Mouse (Mus musculus) gastrocnemius, adult 2 months (tissue): ENCODE measurements around the gene Gm20715. TPM values are rescaled to one million over a fixed set of nuclear protein-coding genes. Genes with fewer than 3 reads are reported as not detected.

ENCODE experiments used
- DNase-seq: peaks from one replicate; pipeline ENCODE4 v3.0.0; 2022
- H3K27ac ChIP-seq: fragments of 200-600 bp; 2 replicates; pipeline ENCODE4 v1.8.1; 2022; ENCODE audit warnings: mild to moderate bottlenecking
- H3K4me3 ChIP-seq: fragments of 200-600 bp; 2 replicates; pipeline ENCODE4 v1.8.1; 2022; ENCODE audit warnings: mild to moderate bottlenecking, moderate library complexity
- CTCF ChIP-seq: fragments of 200-600 bp; IDR thresholded peaks from 2 replicates; pipeline ENCODE4 v1.8.1; 2022; ENCODE audit warnings: antibody characterized with exemption, mild to moderate bottlenecking, moderate library complexity
- intact Hi-C: fragments of 180-260 bp; cut with DNase I; formaldehyde crosslinking; loops from one replicate; pipeline ENCODE4 v1.15.1; 2025
- total RNA-seq, 2 experiments: library from RNA; stranded (reverse); gene quantifications; 2 replicates each; pipeline ENCODE4 v1.2.3; 2021

Gm20715 gene
- total RNA-seq, 2 experiments from 2014 or later: not detected

GRCm38 (mm10) chr7:6384011-6384410 lies 26.1 kb upstream of the Gm20715 start:
- peak overlapping the region; percentile 79 for H3K4me3 ChIP-seq
- no peak for DNase-seq
- TF ChIP-seq CTCF: no peak
- H3K27ac ChIP-seq: no peak overlapping the region
- intact Hi-C loops: no loop called here

DNA sequence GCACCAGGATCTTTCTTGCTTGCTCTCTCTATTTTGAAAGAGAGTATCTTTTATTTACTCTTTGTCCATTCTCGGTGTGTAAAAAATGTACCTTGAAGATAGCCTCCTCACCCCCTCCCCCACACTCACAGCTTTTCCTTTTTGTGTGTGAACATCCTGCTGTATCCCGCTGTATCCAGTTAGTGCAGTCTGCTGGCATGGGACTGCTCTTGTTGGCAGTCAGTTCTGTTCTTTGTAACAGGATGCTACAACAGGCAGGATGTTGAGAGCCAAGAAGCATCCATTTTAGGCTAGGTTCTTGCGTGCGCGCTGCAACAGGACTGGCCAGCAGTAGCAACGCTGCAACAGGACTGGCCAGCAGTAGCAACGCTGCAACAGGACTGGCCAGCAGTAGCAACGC lies 23.1 kb upstream of the Gm20715 start:
- H3K27ac ChIP-seq: no peak overlapping the region
- no peak overlapping the region for H3K4me3 ChIP-seq
- no peak for TF ChIP-seq CTCF
- intact Hi-C loops: no loop called here
- peak; percentile 55 for DNase-seq

- TF ChIP-seq CTCF: no peak
- Histone ChIP-seq H3K27ac (no peak overlapping the region), H3K4me3 (no peak overlapping the region)
- intact Hi-C loops: no loop called here
- no peak for DNase-seq
Observed at GRCm38 (mm10) chr7:6388971-6389370, 21.1 kb upstream of the Gm20715 start.

DNA sequence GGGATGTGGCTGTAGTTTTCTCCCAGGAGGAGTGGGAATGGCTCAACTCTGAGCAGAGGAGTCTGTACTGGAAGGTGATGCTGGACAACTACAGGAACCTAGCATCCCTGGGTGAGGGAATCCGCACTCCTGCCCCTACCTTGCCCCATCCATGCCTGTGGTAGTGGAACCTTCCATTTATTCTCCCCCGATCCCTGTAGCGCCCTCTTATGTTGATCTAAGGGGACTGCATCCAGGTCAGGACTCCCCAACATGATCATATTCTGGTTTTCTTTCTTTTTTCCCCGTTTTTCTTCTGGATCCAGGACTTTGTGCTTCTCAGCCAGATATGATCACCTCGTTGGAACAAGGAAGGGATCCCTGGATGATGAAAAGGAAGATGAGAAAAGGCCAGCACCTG lies 20.6 kb upstream of the Gm20715 start:
- no peak for DNase-seq
- intact Hi-C loops: no loop called here
- TF ChIP-seq CTCF: no peak
- Histone ChIP-seq H3K27ac (no peak overlapping the region), H3K4me3 (no peak overlapping the region)

- DNase-seq: peak; percentile 41
- Histone ChIP-seq H3K27ac (no peak within 1 kb of the TSS), H3K4me3 (peak within 1 kb of the TSS; percentile 76)
- TF ChIP-seq CTCF: no peak
- intact Hi-C loops: loop anchor here (2.0 kb wide), 1 partner anchor 15 kb away; the partner anchor contains the start of gene Zfp28
Observed at GRCm38 (mm10) chr7:6397996-6398975, 11.8 kb upstream of the Gm20715 start, which contains the start of gene Smim17. Smim17 (plus strand) TSS chr7:6398715.

DNA sequence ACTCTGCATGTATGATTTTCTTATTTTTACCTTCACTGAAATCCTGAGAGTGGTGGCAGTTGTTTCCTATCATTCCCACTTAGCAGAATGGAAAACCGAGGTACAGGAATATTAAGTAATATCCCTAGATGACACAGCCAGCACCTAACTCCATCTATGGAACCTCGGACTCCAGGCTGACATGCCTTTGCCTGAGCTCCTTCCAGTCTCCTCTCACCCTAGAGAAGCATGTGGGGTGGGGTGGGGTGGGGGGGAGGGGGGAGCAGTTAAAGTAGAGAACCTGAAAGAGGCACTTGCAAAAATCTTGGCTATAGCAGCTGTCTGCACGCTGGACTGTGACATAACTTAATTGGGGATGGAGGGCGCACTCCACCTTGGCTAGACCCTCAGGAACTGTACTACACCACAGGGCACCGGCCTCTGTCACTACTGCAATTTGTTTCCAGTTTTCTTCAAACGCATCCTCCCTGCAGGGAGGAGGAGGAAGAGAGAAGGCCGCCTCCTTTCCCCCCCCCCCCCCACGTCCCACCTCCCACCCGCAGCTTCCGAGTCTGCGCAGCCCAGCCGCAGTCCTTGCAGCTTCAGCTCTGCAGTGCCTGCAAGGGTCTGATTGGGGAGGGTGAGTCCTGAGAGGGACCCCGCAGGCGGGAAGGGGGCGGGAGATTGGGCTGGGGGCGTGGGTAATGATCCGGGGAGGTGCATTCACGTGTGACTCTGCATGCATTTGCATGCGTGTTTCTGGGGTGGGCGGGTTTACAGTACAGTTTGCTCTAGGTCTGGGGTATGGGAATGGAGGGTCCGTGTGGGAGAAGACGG lies 4.8 kb downstream of the Gm20715 start:
- DNase-seq: no peak
- TF ChIP-seq CTCF: no peak
- no peak overlapping the region for H3K27ac ChIP-seq
- H3K4me3 ChIP-seq: no peak overlapping the region
- intact Hi-C loops: loop anchor here (5.0 kb wide), 1 partner anchor 53 kb away; the partner anchor contains the start of gene Zfp78

DNA sequence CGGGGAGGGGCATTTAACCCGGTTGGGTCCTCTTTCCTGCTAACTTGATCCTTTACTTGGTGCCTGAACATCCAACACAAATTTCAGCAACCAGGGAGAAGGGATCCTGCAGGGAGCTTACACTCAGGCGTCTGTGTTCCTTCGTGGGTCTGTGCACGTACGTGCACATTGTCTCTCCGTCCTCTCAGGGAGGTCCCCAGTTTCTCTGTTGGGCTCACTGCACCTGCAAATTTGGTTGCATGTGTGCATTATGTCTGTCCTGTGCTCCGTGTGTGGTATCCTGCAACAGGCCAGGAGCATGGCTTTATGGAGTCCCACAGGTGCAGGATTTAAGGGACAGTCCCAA lies 5.3 kb downstream of the Gm20715 start:
- H3K27ac ChIP-seq: no peak overlapping the region
- no peak for DNase-seq
- H3K4me3 ChIP-seq: no peak overlapping the region
- intact Hi-C loops: no loop called here
- TF ChIP-seq CTCF: no peak

GRCm38 (mm10) chr7:6419894-6420293 lies 9.8 kb downstream of the Gm20715 start:
- Histone ChIP-seq H3K4me3 (no peak overlapping the region), H3K27ac (no peak overlapping the region)
- no peak for DNase-seq
- TF ChIP-seq CTCF: no peak
- intact Hi-C loops: no loop called here

DNA sequence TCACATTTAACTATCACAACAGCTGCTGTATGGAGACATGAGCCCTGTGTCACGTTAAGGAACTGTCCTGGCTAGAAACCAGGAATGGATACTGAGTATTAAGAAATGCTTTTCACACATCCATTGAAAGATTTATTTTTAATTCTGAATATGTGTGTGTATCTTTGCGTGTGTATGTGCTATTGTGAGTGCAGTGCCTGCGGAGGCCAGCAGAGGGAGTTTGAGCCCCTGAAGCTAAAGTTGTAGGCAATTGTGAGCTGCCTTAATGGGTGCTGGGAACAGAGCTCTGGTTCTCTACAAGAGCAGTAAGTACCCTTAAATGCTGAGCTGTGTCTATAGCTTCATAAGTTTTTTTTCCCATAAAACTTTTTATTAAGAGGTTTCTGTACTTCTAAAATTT lies 19.3 kb downstream of the Gm20715 start:
- intact Hi-C loops: no loop called here
- no peak overlapping the region for H3K27ac ChIP-seq
- peak; percentile 13; the same call in 1 of the 2 replicates for TF ChIP-seq CTCF
- no peak overlapping the region for H3K4me3 ChIP-seq
- no peak for DNase-seq

DNA sequence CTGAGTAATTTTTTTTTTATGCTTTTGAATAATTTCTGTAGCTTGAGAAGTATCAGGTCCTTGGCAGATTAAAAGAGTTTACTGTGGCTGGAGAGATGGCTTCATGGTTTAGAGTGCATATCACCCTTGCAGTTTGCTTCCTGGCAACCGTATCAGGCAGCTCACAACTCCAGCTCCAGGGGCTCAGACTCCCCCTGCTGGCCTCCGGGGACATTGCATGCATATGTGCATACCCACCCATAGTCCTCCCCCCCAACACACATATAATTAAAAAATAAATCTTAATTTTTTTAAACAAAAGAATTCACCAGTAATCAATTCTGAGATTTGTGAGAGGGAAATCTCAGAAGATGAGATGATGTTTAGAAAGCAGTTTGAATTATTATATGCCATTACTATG lies 20.3 kb downstream of the Gm20715 start:
- intact Hi-C loops: loop anchor here (1.0 to 5.0 kb wide), 2 partner anchors 71 to 487 kb away; no protein-coding TSS in a partner anchor
- Histone ChIP-seq H3K4me3 (no peak overlapping the region), H3K27ac (no peak overlapping the region)
- TF ChIP-seq CTCF: peak; percentile 69
- peak; percentile 28 for DNase-seq

GRCm38 (mm10) chr7:6438388-6438787 lies 28.3 kb downstream of the Gm20715 start, which contains the start of gene Olfr1344:
Olfr1344 (plus strand) TSS chr7:6438688.
- intact Hi-C loops: loop anchor here (5.0 kb wide), 1 partner anchor 499 kb away; no protein-coding TSS in a partner anchor
- DNase-seq: no peak
- Histone ChIP-seq H3K4me3 (no peak within 1 kb of the TSS), H3K27ac (no peak within 1 kb of the TSS)
- no peak for TF ChIP-seq CTCF

GRCm38 (mm10) chr7:6441173-6441572 lies 31.1 kb downstream of the Gm20715 start:
- Histone ChIP-seq H3K27ac (no peak overlapping the region), H3K4me3 (no peak overlapping the region)
- no peak for TF ChIP-seq CTCF
- intact Hi-C loops: no loop called here
- DNase-seq: no peak

DNA sequence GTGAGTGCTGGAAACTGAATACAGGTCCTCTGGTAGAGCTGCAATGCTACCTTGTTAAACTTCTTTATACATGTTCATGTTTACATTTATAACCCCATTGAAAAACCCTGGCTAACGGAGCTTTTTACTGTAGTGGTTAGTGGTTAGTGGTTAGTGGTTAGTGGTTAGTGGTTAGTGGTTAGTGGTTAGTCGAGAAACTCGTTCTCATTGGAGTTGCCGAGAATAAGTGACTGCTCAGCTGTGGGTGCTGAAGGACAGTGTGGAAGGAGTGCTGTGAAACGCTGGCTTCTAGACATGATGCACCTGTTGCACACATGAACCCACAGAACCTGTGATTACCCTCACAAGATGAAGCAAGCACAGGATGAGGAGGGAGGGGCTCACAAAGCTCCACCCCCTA lies 37.7 kb downstream of the Gm20715 start:
- H3K27ac ChIP-seq: no peak overlapping the region
- no peak overlapping the region for H3K4me3 ChIP-seq
- intact Hi-C loops: no loop called here
- no peak for DNase-seq
- no peak for TF ChIP-seq CTCF
